Mouse (Mus musculus) thymus, adult 18-20 months (tissue): ENCODE results near the gene Pdcd4.

ENCODE experiments used
- DNase-seq, 2 experiments: peaks; one replicate each; pipeline ENCODE4 v3.0.0; 2022; ENCODE audit warnings: mixed read lengths in 2 of 2

The Pdcd4 gene

DNA sequence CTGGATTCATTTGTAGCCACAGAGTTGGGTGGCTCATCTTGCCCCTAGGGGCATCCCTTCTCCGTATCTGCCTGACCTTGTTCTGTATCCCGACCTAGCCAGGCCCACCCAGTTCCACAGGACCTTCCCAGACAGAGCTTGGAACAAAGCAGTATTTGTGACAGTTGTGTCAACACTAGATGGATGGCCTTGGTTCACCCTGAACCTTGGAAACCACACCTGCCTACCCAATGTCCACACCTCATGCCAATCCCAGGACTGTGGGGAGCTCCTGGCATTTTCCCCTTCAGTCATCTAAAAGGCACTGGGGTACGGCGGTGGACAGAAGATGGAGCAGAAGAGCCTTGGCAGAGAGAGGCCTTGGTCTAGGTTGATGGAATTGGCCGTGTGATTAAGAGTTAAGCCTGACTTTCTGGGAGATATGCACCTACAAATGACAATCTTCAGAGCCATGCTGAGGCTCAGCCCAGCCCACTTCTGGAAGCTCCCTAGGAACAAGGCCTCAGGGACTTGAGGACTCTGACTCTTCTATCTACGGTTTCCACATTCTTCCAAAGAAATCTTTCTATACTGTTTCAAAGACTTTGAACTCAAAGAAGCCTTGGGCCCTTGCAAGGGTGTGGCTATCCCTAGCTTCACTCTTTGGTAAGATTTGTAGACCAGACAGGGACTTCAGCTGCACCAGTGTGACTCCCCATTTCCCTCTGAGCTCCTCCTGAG, 18.9 kb upstream of the Pdcd4 start:
- DNase-seq, result no peak

DNA sequence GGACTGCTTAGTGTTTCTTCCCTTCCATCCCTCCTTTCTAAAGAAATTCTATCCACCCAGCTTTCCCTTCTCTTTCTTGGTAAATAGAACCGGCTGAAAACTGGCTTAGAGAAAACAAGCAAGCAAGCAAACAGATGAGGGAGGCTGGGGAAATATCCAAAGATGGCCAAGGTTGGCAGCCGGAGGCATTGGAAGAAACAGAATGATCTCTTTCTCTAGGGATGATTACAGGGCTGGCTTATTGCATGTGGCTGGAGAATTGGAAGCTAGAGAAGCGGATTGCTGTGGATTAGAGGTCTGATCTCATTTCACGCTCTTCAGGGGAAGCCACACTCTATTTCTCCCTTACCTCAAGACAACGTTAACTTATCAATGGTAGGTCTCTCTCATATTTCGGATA, 16.8 kb upstream of the Pdcd4 start:
- no peak for DNase-seq

DNA sequence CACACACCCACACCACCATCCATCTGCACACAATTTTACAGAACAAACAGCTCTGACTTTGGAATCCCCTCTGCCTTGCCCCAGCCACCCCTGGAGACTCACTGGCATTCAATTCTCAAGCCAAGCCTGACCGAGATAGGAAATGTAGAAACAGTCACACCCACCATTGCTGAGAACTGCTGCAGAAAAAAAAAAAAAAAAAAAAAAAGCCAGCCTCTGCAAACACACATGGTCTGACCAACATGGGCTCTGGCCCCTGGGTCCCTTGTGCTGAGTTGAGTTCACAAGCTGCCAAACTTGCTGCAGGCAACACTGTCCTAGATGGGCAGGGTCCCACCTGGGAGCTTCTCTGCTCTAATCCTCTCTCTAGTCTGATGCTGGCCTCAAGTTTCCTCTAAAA, 14.3 kb upstream of the Pdcd4 start:
- no peak for DNase-seq

DNA sequence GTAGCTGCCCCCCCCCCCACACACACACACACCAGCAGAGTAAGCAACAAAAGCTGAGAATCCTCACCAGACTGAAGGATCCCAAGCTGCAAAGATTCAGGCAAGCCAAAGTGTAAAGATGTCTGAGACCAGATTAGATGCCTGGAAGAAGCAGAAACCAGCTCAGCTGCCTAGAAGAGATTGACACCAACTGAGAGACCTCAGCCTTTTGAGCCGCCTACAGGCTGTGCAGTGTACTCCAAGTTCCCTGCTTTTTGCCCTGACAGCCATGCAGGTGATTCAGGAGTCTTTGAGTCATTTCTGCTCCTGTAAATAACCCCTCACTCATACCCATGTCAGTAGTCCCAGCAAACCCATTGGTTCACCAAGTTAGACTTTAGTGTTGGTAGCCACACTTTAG, 11.6 kb upstream of the Pdcd4 start:
- no peak for DNase-seq

DNA sequence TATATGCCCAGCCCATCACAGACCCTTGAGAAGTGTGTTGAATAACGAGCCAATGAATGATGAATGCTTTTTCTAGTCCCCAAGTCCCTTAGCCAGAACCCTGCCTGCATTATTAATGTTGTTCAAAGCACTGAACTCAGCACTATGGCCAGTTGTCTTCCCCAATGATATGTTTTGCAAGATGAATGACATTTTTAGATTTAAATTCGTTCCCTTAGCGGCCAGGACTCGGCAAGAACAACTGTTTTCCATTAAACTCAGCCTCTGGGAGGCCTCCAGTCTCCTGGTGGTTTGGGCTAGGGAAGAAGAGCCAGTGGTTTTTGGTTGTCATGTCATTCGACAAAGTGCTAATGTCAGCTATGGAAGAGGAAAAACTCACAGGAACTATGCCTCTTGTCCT, 10.2 kb upstream of the Pdcd4 start:
- no peak for DNase-seq

DNA sequence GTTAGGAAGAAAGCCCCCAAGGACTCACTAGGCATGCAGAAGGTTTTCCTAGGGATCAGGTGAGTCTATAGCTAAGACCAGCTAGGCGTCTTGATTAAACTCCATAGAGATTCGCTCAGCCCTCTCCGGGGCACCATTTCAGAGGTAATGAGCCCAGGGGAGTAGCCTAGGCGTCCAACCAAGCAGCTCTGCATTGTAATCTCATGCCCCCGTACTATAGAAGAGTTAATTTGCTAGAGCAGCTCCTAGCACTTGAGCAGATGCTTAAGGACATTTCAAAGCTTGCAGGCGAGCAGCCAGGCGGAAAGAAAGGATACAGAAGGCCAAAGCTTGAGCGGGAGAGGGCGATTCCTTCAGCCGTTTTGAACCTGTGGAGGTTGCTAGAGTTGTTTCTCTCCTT, 6.6 kb upstream of the Pdcd4 start:
- DNase-seq, result no peak

DNA sequence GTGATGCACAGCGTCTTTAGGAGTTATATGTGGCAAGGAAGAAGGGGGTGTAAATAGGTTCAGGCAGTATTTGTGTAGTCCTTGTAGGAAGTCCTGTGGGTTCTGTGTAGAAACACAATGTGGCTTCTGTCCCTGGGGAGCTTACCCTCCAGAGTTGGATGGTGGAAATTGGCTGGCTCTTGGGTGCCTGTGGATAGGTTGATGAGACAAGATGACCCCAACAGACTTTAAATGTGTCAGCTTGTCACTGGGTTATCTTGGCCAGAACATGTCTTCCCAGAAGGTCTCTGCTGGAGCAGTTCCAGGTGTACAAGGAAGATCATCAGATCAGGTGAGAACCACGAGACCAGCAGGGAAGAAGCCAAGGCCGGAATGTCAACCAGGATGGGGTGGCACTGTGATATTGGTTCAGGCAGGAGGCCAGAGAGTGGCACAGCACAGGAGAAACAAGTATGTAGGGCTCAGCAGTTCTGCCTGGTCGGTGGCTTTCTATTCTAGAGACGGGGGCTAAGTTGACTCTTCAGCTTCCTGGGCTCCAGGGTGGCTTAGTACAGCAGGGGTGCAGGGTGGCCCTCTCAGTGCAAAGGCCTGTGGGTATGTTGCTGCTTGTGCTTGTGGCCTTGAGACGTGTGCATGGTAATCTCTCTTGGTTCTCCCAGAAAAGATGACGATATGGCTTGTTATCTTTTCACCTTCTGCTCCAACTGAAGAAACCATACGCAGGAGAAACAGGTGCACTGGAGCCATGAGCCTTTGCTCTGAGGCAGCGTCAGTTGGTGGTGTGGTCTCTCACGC, 5.3 kb upstream of the Pdcd4 start:
- peak; percentile 41 to 65 for DNase-seq

DNA sequence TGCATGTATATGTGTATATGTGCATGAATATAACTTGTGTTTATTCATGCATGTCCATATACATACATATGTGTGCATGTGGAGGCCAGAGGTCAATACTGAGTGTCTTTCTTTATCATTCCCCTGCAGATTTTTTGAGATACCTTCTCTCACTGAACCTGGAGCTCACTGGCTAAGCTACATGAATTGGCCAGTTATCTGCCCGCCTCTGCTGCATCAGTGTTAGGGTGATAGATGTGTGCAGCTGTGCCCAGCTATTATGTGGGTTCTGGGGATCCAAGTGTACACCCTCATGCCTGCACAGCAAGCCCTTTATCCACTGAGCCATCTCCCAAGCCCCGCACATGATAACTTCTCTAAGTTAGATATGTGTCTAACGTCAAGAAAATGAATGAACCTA, 4.2 kb upstream of the Pdcd4 start:
- no peak for DNase-seq

DNA sequence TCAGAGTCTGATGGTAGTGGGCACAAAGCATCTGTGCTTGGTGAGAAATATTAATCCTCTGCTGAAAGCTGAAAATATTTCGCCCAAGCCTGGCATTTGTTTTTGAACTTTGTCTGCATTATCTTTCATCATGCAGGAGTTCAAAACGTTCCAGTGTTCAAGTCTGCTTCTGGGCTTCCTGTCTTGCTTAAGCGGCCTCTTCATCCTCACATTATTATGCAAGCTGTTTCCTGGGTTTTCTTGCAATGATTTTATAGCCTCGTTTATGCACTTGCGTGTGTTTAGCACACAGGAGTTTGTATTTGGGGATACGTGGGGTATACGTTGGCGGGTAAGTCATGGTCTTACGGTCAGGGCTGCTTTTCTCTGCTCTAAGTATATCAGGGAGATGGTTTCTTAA, 3.7 kb upstream of the Pdcd4 start:
- DNase-seq, result no peak

DNA sequence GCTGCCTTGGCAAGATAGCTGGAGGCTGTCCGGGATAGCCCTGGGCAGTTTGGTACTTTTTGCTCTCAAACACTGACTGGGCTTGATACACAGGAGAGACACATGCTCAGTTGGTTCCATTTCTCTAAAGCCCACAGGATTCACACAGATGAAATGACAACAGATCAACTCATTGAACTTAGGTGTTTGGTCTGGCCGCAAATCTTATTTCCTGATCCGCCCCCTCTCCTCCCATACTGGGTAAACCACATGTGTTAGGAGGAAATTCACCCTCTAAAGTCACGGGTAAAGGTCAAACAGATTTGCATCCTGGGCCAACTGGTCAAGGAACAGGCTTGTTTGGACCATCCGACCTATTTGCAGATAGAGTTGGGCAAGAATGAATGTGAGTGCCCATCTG, 2.5 kb upstream of the Pdcd4 start:
- DNase-seq, result peak in 1 of 2 experiments; percentile 52

DNA sequence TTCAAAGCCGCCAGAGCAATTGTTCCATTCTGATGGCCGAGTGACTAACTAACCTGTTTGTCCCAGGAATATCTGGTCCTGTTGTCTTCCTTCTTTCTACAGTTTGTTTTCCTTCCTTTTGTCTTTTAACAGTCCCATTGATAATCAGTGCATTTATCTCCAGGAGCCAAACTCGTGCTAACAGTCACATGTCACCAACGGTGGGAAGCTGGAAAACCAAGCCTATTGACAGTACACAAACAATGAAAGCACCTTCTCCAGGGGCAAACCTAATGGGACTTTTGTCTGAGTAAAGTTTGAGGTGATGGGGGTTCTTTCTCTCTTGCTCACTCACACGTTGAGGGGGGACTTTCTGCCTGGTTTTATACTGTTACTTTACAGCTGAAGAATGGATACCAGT, 1.8 kb upstream of the Pdcd4 start:
- DNase-seq, result no peak

DNA sequence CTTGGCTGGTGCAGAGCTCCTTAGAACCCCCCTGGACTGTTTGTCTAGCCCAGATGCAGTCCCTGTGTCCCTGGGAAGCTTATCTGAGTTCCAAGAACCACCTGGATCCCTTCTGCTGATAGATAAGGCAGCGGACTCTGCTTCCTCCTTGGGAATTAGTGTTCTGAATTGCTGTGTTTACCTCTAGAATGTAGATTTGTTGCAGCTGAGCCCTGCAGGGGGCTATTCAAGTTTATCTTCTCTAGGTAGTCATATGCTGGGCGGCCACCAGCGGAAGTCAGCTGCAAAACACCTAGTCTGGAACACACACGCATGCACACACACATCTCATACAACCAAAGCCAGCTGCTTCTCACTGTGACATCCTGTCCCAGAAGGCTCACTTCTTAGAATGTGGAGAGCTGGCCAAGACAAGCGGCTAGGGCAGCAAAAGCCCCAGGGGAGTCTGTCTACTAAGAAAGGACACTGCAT, 1.2 kb upstream of the Pdcd4 start:
- DNase-seq, result peak; percentile 74 to 89

DNA sequence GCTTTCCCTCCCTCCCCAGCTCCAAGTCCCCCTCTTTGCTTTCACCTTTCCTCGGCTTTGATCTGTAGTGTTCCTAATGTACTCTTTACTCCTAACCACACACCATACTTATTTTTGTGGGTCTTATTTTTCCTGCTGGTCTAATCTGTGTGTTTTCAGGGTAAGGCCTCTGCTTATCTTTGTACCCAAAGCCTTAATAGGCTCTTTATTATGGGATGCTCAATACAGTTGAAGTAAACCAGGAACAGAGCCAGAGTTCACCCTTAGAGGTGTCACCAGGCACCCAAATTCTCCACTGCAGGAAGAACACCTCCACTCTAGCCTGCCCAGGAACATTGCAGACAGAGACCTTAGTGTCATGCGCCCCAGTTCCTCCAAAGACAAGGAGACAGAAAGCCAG, 462 bp upstream of the Pdcd4 start:
- DNase-seq, result no peak

DNA sequence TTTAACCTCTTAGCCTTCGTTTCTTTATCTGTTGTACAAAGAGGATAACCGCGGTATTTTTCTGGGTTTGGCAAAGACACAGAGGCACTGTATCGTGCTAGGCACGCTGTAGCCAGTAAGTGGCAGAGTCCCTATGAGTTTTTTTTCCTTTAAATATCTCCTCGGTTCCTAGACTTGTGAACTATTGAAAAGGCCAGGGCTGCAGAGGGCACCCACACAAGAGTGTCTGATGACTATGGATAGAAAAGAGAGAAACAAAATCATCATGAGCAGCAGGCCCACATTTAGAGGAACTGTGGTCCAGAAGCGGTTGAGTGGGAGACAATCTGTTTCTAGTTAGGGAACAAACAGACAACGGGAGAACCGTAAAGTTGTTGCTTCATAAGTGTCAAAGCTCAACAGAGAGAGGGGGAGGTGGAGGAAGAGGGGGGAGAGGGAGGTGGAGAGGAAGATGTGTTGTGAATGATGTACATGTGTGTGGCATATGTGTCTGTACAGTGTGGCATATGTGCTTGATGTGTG, 868 bp downstream of the Pdcd4 start:
- no peak for DNase-seq

DNA sequence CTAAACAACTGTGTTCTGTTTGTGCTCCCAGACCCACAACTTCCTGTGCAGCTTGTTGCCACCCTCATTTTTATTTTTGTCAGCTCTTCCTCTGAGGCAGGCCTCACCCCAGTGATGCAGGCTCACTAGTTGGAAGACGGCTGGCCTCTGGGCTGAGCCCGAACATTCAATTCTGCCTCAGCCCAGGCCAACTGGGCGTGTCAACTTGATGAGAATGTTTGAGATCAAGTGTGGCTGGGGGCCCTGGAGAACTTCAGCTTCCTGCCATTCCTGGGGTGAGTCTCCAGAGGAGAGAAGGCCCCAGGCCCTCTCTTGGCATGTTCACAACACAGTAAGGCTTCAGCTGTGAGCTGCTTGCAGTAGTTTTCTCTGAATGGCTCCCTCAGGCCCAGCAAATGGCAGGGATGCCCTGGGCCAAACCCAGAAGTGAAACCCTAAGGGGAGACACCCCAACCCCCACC, 1.7 kb downstream of the Pdcd4 start:
- DNase-seq, result peak; percentile 65 to 83

DNA sequence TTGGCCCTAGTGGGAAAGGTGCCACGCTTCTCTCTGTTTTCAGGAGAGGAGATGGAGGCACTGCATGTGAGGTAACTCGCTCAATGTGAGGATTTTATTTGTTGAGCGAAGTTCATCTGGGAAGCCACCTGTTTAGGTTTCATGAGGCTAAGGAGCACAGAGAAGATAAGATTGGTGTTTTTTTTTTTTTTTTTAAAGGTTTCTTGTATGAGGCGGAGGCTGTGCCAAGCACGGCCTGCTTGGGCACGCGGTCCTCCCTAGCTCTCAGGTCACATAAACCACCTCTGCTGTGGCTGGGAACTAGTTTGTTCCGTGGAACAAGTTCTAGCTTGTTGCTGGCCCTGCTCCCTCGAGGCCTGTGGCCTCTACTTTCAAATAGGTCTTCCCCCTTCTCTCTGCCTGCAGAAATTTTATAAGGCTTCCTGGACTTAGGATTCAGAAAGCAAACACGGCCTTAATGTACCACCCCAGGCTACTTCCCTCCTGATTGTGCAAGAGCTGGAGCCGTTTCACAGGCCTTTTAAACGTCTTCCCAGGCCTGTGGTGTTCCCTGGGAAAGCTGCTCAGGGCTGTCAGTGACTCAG, 2.6 kb downstream of the Pdcd4 start:
- DNase-seq, result no peak

DNA sequence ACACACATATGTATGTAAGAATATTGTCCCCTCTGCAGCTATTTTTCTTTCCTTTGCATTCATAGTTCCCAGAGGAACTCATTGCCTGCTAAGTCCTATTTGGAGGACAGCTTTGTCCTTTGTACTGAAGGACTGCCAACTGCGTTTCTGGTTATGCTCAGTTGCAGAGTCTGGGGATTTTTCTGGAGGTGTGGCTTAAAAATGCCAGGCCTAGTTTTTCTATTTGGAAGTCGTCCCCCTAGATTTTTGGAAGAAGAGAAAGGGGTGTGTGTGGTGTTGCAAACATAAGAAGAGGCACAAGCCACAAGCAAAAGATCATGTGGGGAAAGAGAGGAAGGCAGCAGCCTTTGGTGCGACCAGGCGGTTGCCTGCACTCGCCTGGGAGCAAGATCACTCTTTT, 6.0 kb downstream of the Pdcd4 start:
- DNase-seq, result no peak

DNA sequence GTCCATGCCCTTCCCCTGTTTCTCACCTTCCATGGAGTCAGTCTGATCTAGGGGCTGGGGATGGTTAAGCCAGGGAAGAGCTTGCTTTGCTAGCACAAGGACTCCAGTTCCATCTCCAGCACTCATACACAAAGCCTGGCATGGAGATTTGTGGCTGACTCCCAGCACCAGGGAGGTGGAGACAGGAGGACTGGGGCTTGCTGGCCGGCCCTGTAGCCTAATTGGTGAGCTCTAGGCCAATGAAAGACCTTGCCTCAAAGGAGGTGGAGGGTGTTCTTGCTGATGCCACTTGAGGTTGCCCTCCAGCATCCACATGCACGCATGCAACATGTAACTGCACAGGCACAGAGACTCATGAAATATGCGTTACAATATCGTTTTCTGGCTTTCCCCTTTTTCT, 6.5 kb downstream of the Pdcd4 start:
- DNase-seq, result no peak

DNA sequence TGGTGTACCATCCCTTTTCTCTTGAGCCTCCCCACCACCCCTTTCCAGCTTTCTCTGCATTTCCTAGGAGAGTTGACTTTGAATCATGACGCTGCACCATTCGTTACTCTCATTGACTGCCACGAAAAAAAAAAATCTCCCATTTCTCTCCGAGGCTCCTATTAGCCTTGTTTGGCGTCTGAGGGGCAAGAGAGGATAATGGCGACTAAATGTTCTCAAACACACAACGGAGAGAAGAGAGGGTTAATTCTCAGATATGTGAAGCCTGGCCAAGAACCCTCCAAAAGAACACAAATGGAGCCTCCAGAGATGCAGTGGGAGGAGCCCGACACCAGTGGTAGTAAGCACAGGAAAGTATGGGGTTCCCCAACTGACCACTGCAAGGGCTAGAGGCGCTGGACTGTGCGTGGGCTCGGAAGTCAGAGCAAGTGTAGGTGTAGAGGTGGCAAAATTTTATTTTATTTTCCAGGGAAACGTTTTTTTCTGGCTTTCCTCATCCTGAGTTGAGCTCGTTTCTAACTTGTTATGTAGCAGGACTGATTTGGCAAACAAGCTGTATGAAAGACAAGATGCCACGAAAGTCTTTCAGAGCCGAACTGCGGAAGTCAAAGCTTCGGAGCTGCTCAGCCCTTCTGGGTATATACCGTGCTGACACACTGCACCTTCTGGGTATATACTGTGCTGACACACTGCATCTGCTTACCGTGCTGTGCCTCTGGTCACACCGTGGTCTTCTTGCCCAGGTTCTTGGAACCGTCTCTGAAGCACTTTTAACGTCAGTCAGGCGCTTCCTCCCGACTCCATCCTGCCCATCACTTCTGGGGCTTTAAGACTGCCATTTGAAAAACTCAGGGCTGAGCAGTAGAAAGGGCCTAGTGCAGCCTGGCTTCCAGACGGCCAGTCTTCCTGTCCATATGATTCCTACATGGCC, 7.2 kb downstream of the Pdcd4 start:
- no peak for DNase-seq

DNA sequence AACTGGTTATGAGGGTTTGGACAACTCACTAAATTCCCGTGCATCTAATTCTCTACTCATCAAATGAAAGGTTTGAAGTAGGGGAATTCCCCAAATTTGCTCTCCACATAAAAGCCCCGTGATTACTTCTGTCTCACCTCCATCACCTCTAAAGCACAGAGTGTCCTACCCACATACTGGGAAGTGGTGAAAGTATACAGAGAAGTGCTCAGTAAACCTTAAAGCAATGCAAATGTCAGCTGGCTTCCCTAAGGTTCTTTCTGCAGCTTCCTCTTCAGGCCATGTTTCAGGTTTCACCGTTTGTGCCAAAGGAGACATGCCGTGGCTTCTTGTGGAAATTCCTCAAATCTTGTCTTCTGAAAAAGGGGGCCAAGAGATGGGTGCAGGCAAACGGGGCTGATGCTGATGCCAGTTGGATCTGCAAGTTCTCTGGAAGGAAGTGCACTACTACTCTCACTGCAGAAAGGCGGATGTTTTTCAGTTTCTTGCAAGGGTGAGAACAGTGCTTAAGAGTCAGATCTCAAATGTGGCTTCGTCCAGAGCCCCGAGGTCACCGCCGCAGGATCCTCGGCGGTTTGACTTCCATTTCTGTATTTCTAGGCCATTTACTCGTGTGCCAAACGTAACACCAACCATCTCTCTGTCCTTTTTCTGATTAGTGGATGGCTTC, 8.0 kb downstream of the Pdcd4 start:
- DNase-seq, result peak in 1 of 2 experiments; percentile 26

DNA sequence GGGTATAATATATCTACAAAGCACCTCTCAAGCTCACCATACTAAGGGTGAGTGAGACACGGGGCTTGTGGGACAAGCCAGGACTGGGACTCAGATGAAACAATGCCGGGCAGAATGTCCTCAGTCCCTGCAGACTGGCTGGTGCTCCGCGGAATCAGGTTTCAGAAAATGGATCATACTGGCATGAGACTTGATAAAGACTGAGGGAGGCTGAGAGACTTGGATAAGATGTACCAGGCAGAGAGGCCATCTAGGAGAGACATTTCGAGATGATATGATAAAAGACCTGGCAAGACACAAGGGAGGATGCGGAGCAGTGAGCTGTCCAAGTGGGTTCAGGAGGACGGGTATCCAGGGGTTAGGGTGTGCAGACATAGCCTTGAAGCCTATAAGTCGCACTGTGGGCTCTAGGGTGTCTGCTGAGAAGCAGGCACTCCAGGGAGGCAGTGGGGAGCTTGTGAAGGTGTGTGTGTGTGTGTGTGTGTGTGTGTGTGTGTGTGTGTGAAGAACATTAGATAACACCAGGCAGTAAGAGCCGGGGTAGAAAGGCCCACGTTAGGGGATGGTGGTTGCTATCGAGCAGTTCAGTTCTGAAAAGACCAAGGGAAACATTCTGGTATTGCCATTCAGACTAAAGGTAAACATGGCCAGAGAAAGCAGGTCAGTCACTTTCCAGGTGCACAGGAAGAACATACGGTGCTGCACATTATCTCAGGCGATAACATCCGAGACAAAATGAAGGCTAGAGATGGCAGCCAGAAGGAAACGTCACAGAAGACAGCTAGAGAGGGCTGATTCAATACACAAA, 10.1 kb downstream of the Pdcd4 start:
- DNase-seq, result peak in 1 of 2 experiments; percentile 52
